24 mouse cellular contexts compared by ENCODE assay signal in the genomic region with DNA sequence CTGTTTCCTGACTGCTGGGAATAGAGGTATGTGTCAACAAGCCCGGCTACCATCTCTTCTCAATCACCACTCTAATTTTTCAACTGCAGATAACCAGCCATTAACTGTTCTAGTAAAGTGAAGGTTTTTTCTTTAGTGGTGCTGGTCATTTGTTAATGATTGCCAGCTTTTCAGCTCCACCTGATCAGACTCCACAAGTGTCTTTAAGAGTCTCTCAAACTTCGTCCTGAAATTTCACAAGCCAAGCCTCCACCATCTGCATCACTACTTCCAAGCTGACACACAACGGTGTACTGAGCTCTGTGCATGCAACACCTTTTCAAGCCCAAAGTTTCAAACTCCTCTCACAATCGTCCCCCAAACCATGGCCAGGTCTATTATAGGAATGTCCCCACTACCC. TPM values are rescaled to one million over a fixed set of nuclear protein-coding genes. Genes with fewer than 3 reads are reported as not detected.
DNase-seq lines count a peak whose midpoint lies in the region; ATAC-seq lines count a peak whose summit lies in the region.
"Had no signal": no experiment of that assay in that cellular context is flagged by ENCODE, and none has a peak within 500 bp of the region (broad histone marks: within the 10 kb centered on the region; RNA-seq: fewer than 3 reads in every experiment).

No protein-coding gene starts in this region.

- no peak overlapping the region for H3K4me3 ChIP-seq in intestine, embryonic 16.5 days (ENCODE audit: low read length)
- H3K4me3 ChIP-seq in forebrain, embryonic 12.5 days (replicated peaks): no peak overlapping the region
- H3K4me3 ChIP-seq in limb, embryonic 10.5 days: no peak overlapping the region
- H3K4me3 ChIP-seq: forebrain, embryonic 10.5 days; heart, embryonic 15.5 days; layer of hippocampus, adult 2 months; neural tube, embryonic 15.5 days had no signal

- no peak overlapping the region for H3K4me2 ChIP-seq in intestine, embryonic 16.5 days (ENCODE audit: low read depth, low read length)
- H3K4me2 ChIP-seq in forebrain, embryonic 12.5 days: no peak overlapping the region
- H3K4me2 ChIP-seq: heart, embryonic 15.5 days; hindbrain, embryonic 14.5 days; midbrain, embryonic 11.5 days; neural tube, embryonic 15.5 days had no signal

- intact Hi-C loops in gastrocnemius, postnatal 14 days (cut with DNase I; ENCODE audit: low total_unique reads): no loop called here

- ATAC-seq in intestine, embryonic 16.5 days: 0 out of 2 replicates have a peak, but pooled peaks have one; percentile 38
- no peak for ATAC-seq in forebrain, embryonic 12.5 days (ENCODE audit: low FRiP score)
- ATAC-seq: CD4-positive, CD25-positive, alpha-beta regulatory T cell, adult 4 months; forebrain, postnatal 0 days had no signal

- 0 out of 2 replicates have a peak, but pooled peaks cover 2% of the 10 kb centered on the region for H3K36me3 ChIP-seq in intestine, embryonic 16.5 days (ENCODE audit: control insufficient read depth, insufficient read depth, low read length)
- H3K36me3 ChIP-seq in forebrain, embryonic 12.5 days (replicated peaks): no peaks in the 10 kb centered on the region
- H3K36me3 ChIP-seq in limb, embryonic 10.5 days: peaks cover 2% of the 10 kb centered on the region; the same call in 1 of the 2 replicates
- H3K36me3 ChIP-seq: heart, embryonic 15.5 days had no signal

- DNase-seq in kidney, adult 18-20 months: peak; percentile 9
- no peak for DNase-seq in kidney, postnatal 25 days
- peak; percentile 18 for DNase-seq in kidney, postnatal 14 days
- DNase-seq in lung, postnatal 10 days: peak; percentile 22
- DNase-seq in limb, embryonic 10.5 days (ENCODE audit: low spot score): no peak
- no peak for DNase-seq in gastrocnemius, postnatal 14 days
- DNase-seq: adrenal gland, postnatal 36 days; cerebellum, adult 11 months; forebrain, postnatal 0 days; heart, postnatal 36 days; right cerebral cortex, adult 18-20 months; thymus, adult 2 months; thymus, postnatal 4 days had no signal

- 76% methylated on average over 4 of the region's 4 CpGs for WGBS in intestine, embryonic 16.5 days
- 90% methylated on average over 4 of the region's 4 CpGs for WGBS in forebrain, embryonic 12.5 days
- 87% methylated on average over 4 of the region's 4 CpGs for WGBS in limb, embryonic 10.5 days

- H3K27ac ChIP-seq in intestine, embryonic 16.5 days (ENCODE audit: low read length): no peak overlapping the region
- no peak overlapping the region for H3K27ac ChIP-seq in forebrain, embryonic 12.5 days
- no peak overlapping the region for H3K27ac ChIP-seq in limb, embryonic 10.5 days
- H3K27ac ChIP-seq: forebrain, embryonic 10.5 days; heart, embryonic 15.5 days; hindbrain, embryonic 14.5 days; layer of hippocampus, adult 2 months; liver, embryonic 14.5 days; neural tube, embryonic 15.5 days had no signal

- H3K9me3 ChIP-seq in intestine, embryonic 16.5 days (ENCODE audit: control insufficient read depth, low read length): no peaks in the 10 kb centered on the region
- H3K9me3 ChIP-seq in forebrain, embryonic 12.5 days: no peaks in the 10 kb centered on the region
- no peaks in the 10 kb centered on the region for H3K9me3 ChIP-seq in limb, embryonic 10.5 days (replicated peaks)
- H3K9me3 ChIP-seq: forebrain, embryonic 10.5 days; heart, embryonic 15.5 days; neural tube, embryonic 15.5 days had no signal

- no peaks in the 10 kb centered on the region for H3K27me3 ChIP-seq in intestine, embryonic 16.5 days (replicated peaks; ENCODE audit: control insufficient read depth, insufficient read depth, low read length)
- H3K27me3 ChIP-seq in forebrain, embryonic 12.5 days: no peaks in the 10 kb centered on the region
- no peaks in the 10 kb centered on the region for H3K27me3 ChIP-seq in limb, embryonic 10.5 days (ENCODE audit: low read depth, poor library complexity, severe bottlenecking)
- H3K27me3 ChIP-seq: heart, embryonic 15.5 days; neural tube, embryonic 15.5 days had no signal

- no peak overlapping the region for H3K9ac ChIP-seq in intestine, embryonic 16.5 days (ENCODE audit: low read depth, low read length)
- H3K9ac ChIP-seq in forebrain, embryonic 12.5 days: no peak overlapping the region
- H3K9ac ChIP-seq: forebrain, postnatal 0 days; heart, embryonic 15.5 days; hindbrain, embryonic 14.5 days; liver, embryonic 14.5 days; neural tube, embryonic 15.5 days had no signal

- H3K4me1 ChIP-seq in intestine, embryonic 16.5 days (ENCODE audit: control insufficient read depth, insufficient read depth, low read length): no peaks in the 10 kb centered on the region
- no peaks in the 10 kb centered on the region for H3K4me1 ChIP-seq in forebrain, embryonic 12.5 days
- 0 out of 2 replicates have a peak, but pooled peaks cover 2% of the 10 kb centered on the region for H3K4me1 ChIP-seq in limb, embryonic 10.5 days

RNA-seq across cellular contexts. Expression of a gene that starts 5.7 kb away (rescaled TPM):
- polyA plus RNA-seq in intestine, embryonic 16.5 days (2015; fragmentation: Nextera tagmentation; extraction: Ambion mirVana): 950 and 971 TPM in 2 replicates
- polyA plus RNA-seq in forebrain, embryonic 12.5 days (2016; fragmentation: Nextera tagmentation; extraction: Ambion mirVana): 610 and 612 TPM in 2 replicates
- 670 and 730 TPM in 2 replicates for polyA plus RNA-seq in limb, embryonic 10.5 days (2016; fragmentation: Nextera tagmentation; extraction: Ambion mirVana)
- 100 to 1,000 TPM; 494 to 598 TPM for total RNA-seq in gastrocnemius, postnatal 14 days (2021)

RNA-seq across cellular contexts. Expression of a gene that starts 28.0 kb away (rescaled TPM):
- 58.0 and 64.2 TPM in 2 replicates for polyA plus RNA-seq in intestine, embryonic 16.5 days (2015; fragmentation: Nextera tagmentation; extraction: Ambion mirVana)
- 87.5 and 88.1 TPM in 2 replicates for polyA plus RNA-seq in forebrain, embryonic 12.5 days (2016; fragmentation: Nextera tagmentation; extraction: Ambion mirVana)
- 43.0 and 45.0 TPM in 2 replicates for polyA plus RNA-seq in limb, embryonic 10.5 days (2016; fragmentation: Nextera tagmentation; extraction: Ambion mirVana)
- 10 to 100 TPM; 37.8 to 42.6 TPM for total RNA-seq in gastrocnemius, postnatal 14 days (2021)

RNA-seq across cellular contexts. Expression of a gene that starts 46.7 kb away (rescaled TPM):
- 25.4 and 25.9 TPM in 2 replicates for polyA plus RNA-seq in intestine, embryonic 16.5 days (2015; fragmentation: Nextera tagmentation; extraction: Ambion mirVana)
- 13.1 and 19.4 TPM in 2 replicates for polyA plus RNA-seq in forebrain, embryonic 12.5 days (2016; fragmentation: Nextera tagmentation; extraction: Ambion mirVana)
- 4.8 and 12.4 TPM in 2 replicates for polyA plus RNA-seq in limb, embryonic 10.5 days (2016; fragmentation: Nextera tagmentation; extraction: Ambion mirVana)
- 10 to 100 TPM; 55.3 to 60.1 TPM for total RNA-seq in gastrocnemius, postnatal 14 days (2021)
- total RNA-seq: megakaryocyte progenitor cell, adult 5-6 weeks had no signal
- polyA plus RNA-seq: CD4-positive, CD25-positive, alpha-beta regulatory T cell, adult 4 months had no signal

Comparison
In these comparisons a context has a peak if more than half of its experiments do, and no peak if none do; other contexts are left out.
1. DNase-seq: peak in kidney, adult 18-20 months (single experiment), kidney, postnatal 14 days (single experiment) and lung, postnatal 10 days (single experiment); none in kidney, postnatal 25 days (0 of 2), limb, embryonic 10.5 days (single experiment) and gastrocnemius, postnatal 14 days (single experiment).